Mouse (Mus musculus) midbrain, postnatal 0 days (tissue): ENCODE measurements around the gene Fopnl. TPM values are rescaled to one million over a fixed set of nuclear protein-coding genes. Genes with fewer than 3 reads are reported as not detected.

Experiments used
- ATAC-seq: fragments of 200-750 bp; cut with Nextera tagmentation; 2 replicates; pipeline ENCODE4 v1.8.0; 2017; ENCODE audit warnings: moderate number of reproducible peaks, mild to moderate bottlenecking, moderate TSS enrichment, moderate library complexity; ENCODE audit not compliant: low FRiP score
- DNase-seq: peaks from one replicate; pipeline ENCODE4 v3.0.0-alpha.2; 2015; ENCODE audit warnings: low spot score
- H3K27ac ChIP-seq: fragments of 300-500 bp; sonication (generic); 2 replicates; pipeline ENCODE4 v1.5.1; 2014; ENCODE audit warnings: low read depth, mild to moderate bottlenecking, low read length, mixed read lengths
- H3K27me3 ChIP-seq: fragments of 300-500 bp; sonication (generic); 2 replicates; pipeline ENCODE4 v1.6.1; 2014; ENCODE audit warnings: low read length, control low read depth, mixed read lengths; ENCODE audit not compliant: insufficient read depth
- H3K36me3 ChIP-seq: fragments of 300-500 bp; sonication (generic); 2 replicates; pipeline ENCODE4 v1.6.1; 2014; ENCODE audit warnings: low read length, control low read depth, mixed read lengths; ENCODE audit not compliant: insufficient read depth
- H3K4me1 ChIP-seq: fragments of 300-500 bp; sonication (generic); 2 replicates; pipeline ENCODE4 v1.6.1; 2014; ENCODE audit warnings: mild to moderate bottlenecking, control low read depth, antibody characterized with exemption, low read length, mixed read lengths; ENCODE audit not compliant: insufficient read depth
- H3K4me2 ChIP-seq: fragments of 300-500 bp; sonication (generic); 2 replicates; pipeline ENCODE4 v1.6.1; 2014; ENCODE audit warnings: low read depth, mild to moderate bottlenecking, low read length, mixed read lengths; ENCODE audit not compliant: poor library complexity, severe bottlenecking
- H3K4me3 ChIP-seq: fragments of 300-500 bp; sonication (generic); 2 replicates; pipeline ENCODE4 v1.5.1; 2014; ENCODE audit warnings: low read depth, mild to moderate bottlenecking, low read length, moderate library complexity
- H3K9ac ChIP-seq: fragments of 300-500 bp; sonication (generic); replicated peaks from 2 replicates; pipeline ENCODE4 v1.6.1; 2014; ENCODE audit warnings: mild to moderate bottlenecking, low read length, moderate library complexity, mixed read lengths; ENCODE audit not compliant: poor library complexity, severe bottlenecking
- H3K9me3 ChIP-seq: fragments of 300-500 bp; sonication (generic); 2 replicates; pipeline ENCODE4 v1.6.1; 2016; ENCODE audit warnings: low read length, control low read depth
- CTCF ChIP-seq: IDR thresholded peaks from 2 replicates; pipeline ENCODE4 v1.5.1; 2016; ENCODE audit warnings: antibody characterized with exemption, mild to moderate bottlenecking
- WGBS: fragments of 180-500 bp; shearing (Covaris S2); extraction: QIAGEN DNeasy Blood & Tissue Kit; methylation state at CpG from one replicate; pipeline ENCODE4 v1.1.7; 2014; 5-methylcytosine and 5-hydroxymethylcytosine counted together
- polyA plus RNA-seq: library from polyadenylated mRNA; unstranded; fragments of >200 nt; fragmentation: Nextera tagmentation; extraction: Ambion mirVana; gene quantifications from 2 replicates; pipeline ENCODE4 v1.2.1, GENCODE M21; 2015
- total RNA-seq: library from RNA; depleted of rRNA; stranded (reverse); fragments of >200 nt; gene quantifications from 2 replicates; pipeline ENCODE4 v1.2.3, GENCODE M21; 2014

The Fopnl gene
- total and polyA plus RNA-seq, 2 experiments from 2014 or later, result 124 to 212 TPM

DNA sequence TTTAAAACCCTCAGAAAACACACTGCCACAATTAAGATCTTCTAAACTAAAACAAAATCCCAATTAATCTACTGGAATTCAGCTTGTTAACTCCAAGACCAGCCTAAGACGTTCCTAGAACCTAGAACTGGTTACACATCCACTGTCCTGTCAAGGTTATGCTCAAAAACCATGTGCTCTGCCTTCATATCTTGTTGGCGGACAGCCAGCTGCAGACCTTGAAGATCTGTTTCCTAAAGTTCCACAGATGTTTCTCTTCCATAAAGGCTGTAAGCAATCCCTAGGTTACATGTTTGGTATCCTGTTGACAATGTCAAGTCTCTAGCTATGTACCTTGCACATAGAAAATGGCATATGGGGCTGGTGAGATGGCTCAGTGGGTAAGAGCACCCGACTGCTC, 12.4 kb downstream of the Fopnl start:
- DNase-seq, result no peak
- Histone ChIP-seq H3K36me3 (peaks cover 24% of the 10 kb centered on the region), H3K27ac (no peak overlapping the region), H3K4me1 (no peaks in the 10 kb centered on the region), H3K27me3 (no peaks in the 10 kb centered on the region), H3K9me3 (no peaks in the 10 kb centered on the region), H3K4me3 (no peak overlapping the region), H3K4me2 (no peak overlapping the region), H3K9ac (no peak overlapping the region)
- TF ChIP-seq CTCF, result no peak
- 95% methylated on average over 3 of the region's 3 CpGs for WGBS
- no peak for ATAC-seq

- H3K36me3 ChIP-seq, result peaks cover 24% of the 10 kb centered on the region
Measured at GRCm38 (mm10) chr16:14303676-14304075, 13.5 kb downstream of the Fopnl start.

DNA sequence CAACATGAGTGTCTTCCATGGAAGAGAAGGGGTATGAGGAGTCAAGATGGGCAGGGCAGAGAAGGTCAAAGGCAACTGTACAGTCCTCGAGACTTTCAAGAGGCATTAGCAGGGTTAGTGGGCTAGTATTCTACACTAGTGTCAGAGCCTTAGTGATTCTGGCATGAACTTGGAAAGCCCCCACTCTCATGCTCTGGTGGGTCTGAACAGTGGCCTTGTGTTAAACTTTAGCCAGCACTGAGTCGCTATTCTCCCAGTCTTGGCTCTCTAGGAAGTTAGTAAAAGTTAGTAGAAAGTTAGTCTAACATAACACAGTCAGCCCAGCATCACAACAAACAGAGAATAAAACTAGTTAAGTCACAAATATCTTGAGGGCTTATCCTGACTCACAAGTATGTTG, 14.1 kb downstream of the Fopnl start:
- ATAC-seq (no peak), DNase-seq (no peak)
- Histone ChIP-seq H3K4me3 (no peak overlapping the region), H3K9ac (no peak overlapping the region), H3K9me3 (no peaks in the 10 kb centered on the region), H3K36me3 (peaks cover 27% of the 10 kb centered on the region), H3K4me1 (no peaks in the 10 kb centered on the region), H3K27ac (no peak overlapping the region), H3K4me2 (no peak overlapping the region), H3K27me3 (no peaks in the 10 kb centered on the region)
- 84% methylated on average over 2 of the region's 2 CpGs for WGBS
- TF ChIP-seq CTCF, result no peak

More at GRCm38 (mm10) chr16:14303676-14304075, 13.5 kb downstream of the Fopnl start:
- DNase-seq (no peak), ATAC-seq (peak; percentile 31; the same call in 1 of the 2 replicates)
- WGBS, result 69% methylated on average over 7 of the region's 7 CpGs
- H3K27ac ChIP-seq, result no peak overlapping the region
- TF ChIP-seq CTCF, result no peak
- H3K9ac ChIP-seq, result no peak overlapping the region
- no peak overlapping the region for H3K4me3 ChIP-seq
- H3K4me2 ChIP-seq, result no peak overlapping the region
- no peaks in the 10 kb centered on the region for H3K27me3 ChIP-seq
- H3K4me1 ChIP-seq, result no peaks in the 10 kb centered on the region
- no peaks in the 10 kb centered on the region for H3K9me3 ChIP-seq

DNA sequence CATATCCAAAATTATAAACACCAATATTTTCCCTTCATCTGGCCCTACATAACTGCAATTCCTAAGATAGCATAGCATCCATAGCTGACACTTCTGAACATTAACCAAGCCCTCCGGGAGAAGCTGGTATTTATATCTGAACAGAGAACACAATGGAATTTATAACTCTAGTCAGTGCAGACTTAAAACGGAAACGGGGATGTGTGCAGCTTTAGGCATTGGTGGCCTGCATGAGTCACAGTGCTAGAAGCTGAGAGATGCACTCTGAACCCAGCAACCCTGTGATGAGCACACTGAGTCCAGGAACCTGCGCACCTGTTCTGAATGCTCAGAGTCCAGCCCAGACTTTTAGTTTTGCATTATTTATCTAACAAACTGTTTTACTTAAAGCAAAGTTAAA, 18.7 kb downstream of the Fopnl start:
- ATAC-seq (no peak), DNase-seq (no peak)
- Histone ChIP-seq H3K9ac (no peak overlapping the region), H3K9me3 (no peaks in the 10 kb centered on the region), H3K27me3 (no peaks in the 10 kb centered on the region), H3K4me1 (no peaks in the 10 kb centered on the region), H3K4me3 (no peak overlapping the region), H3K36me3 (peaks cover 17% of the 10 kb centered on the region), H3K27ac (no peak overlapping the region), H3K4me2 (no peak overlapping the region)
- no peak for TF ChIP-seq CTCF
- WGBS, result 96% methylated on average over 4 of the region's 4 CpGs

- Histone ChIP-seq H3K4me2 (no peak overlapping the region), H3K4me3 (no peak overlapping the region), H3K4me1 (no peaks in the 10 kb centered on the region), H3K27me3 (peaks cover 2% of the 10 kb centered on the region; the same call in 1 of the 2 replicates), H3K27ac (no peak overlapping the region), H3K9ac (no peak overlapping the region), H3K9me3 (no peaks in the 10 kb centered on the region), H3K36me3 (peaks cover 11% of the 10 kb centered on the region; the same call in 1 of the 2 replicates)
- ATAC-seq (no peak), DNase-seq (no peak)
- WGBS, result 89% methylated on average over 4 of the region's 4 CpGs
- TF ChIP-seq CTCF, result no peak
Measured at GRCm38 (mm10) chr16:14297746-14298145, 19.5 kb downstream of the Fopnl start.

- DNase-seq, result no peak
Measured at GRCm38 (mm10) chr16:14297137-14297536, 20.1 kb downstream of the Fopnl start.

More at GRCm38 (mm10) chr16:14297137-14297536, 20.1 kb downstream of the Fopnl start:
- no peak overlapping the region for H3K4me2 ChIP-seq
- no peak for TF ChIP-seq CTCF
- H3K9me3 ChIP-seq, result no peaks in the 10 kb centered on the region
- ATAC-seq, result no peak
- no peak overlapping the region for H3K27ac ChIP-seq
- no peak overlapping the region for H3K4me3 ChIP-seq
- peaks cover 4% of the 10 kb centered on the region; the same call in 1 of the 2 replicates for H3K27me3 ChIP-seq
- no peak overlapping the region for H3K9ac ChIP-seq
- no peaks in the 10 kb centered on the region for H3K4me1 ChIP-seq
- WGBS, result 92% methylated on average over 3 of the region's 3 CpGs
- peaks cover 11% of the 10 kb centered on the region; the same call in 1 of the 2 replicates for H3K36me3 ChIP-seq
